Mouse (Mus musculus) neural tube, embryonic 14.5 days (tissue): ENCODE results near the gene Farp1. TPM values are rescaled to one million over a fixed set of nuclear protein-coding genes. Genes with fewer than 3 reads are reported as not detected.

Source experiments
- ATAC-seq: fragments of 200-750 bp; cut with Nextera tagmentation; 2 replicates; pipeline ENCODE4 v1.8.0; 2017; ENCODE audit warnings: low read depth, mild to moderate bottlenecking, moderate TSS enrichment, moderate library complexity
- H3K27ac ChIP-seq: fragments of 300-500 bp; sonication (generic); 2 replicates; pipeline ENCODE4 v1.5.1; 2014; ENCODE audit warnings: low read depth, mild to moderate bottlenecking, control low read depth, low read length, moderate library complexity, mixed read lengths
- H3K27me3 ChIP-seq: fragments of 300-500 bp; sonication (generic); 2 replicates; pipeline ENCODE4 v1.6.1; 2014; ENCODE audit warnings: low read length; ENCODE audit not compliant: control insufficient read depth, insufficient read depth
- H3K36me3 ChIP-seq: fragments of 300-500 bp; sonication (generic); 2 replicates; pipeline ENCODE4 v1.6.1; 2014; ENCODE audit warnings: low read length, mixed read lengths; ENCODE audit not compliant: control insufficient read depth, insufficient read depth
- H3K4me1 ChIP-seq: fragments of 300-500 bp; sonication (generic); 2 replicates; pipeline ENCODE4 v1.6.1; 2014; ENCODE audit warnings: low read length; ENCODE audit not compliant: control insufficient read depth, insufficient read depth
- H3K4me2 ChIP-seq: fragments of 300-500 bp; sonication (generic); 2 replicates; pipeline ENCODE4 v1.6.1; 2014; ENCODE audit warnings: mild to moderate bottlenecking, low read depth, low read length, control low read depth
- H3K4me3 ChIP-seq: fragments of 300-500 bp; sonication (generic); 2 replicates; pipeline ENCODE4 v1.5.1; 2014; ENCODE audit warnings: low read depth, low read length, control low read depth, mixed read lengths
- H3K9ac ChIP-seq: fragments of 300-500 bp; sonication (generic); replicated peaks from 2 replicates; pipeline ENCODE4 v1.6.1; 2014; ENCODE audit warnings: low read depth, mild to moderate bottlenecking, control low read depth, low read length, mixed read lengths
- H3K9me3 ChIP-seq: fragments of 300-500 bp; sonication (generic); 2 replicates; pipeline ENCODE4 v1.6.1; 2016; ENCODE audit warnings: low read length; ENCODE audit not compliant: control insufficient read depth
- WGBS: fragments of 180-500 bp; shearing (Covaris S2); extraction: QIAGEN DNeasy Blood & Tissue Kit; methylation state at CpG from one replicate; pipeline ENCODE4 v1.1.7; 2014; 5-methylcytosine and 5-hydroxymethylcytosine counted together
- polyA plus RNA-seq: library from polyadenylated mRNA; unstranded; fragments of >200 nt; fragmentation: Nextera tagmentation; extraction: Ambion mirVana; gene quantifications from 2 replicates; pipeline ENCODE4 v1.2.1, GENCODE M21; 2014

Farp1 gene
- polyA plus RNA-seq, 1 experiment from 2014 or later, result 34.9 TPM

DNA sequence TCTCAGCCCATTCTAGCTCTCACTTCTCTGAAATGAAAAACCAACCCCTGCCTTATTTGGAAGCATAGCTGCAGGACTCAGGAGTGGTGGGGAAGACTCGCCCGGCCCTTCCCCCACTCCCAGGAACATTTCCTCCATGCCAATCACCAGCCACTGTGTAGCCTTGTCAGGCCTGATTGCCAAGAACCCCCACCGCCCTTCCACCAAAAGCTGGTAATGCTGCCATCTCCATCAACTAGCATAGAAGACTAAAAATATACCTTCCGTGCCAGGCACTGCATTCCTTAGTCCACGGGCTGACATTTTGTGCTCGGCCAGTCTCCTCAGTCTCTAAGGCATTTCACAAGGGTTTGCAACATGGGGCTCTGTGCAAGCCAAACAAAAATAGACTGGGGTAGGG, 235.5 kb downstream of the Farp1 start:
- Histone ChIP-seq H3K27me3 (no peaks in the 10 kb centered on the region), H3K36me3 (peaks cover 4% of the 10 kb centered on the region; the same call in 1 of the 2 replicates), H3K9ac (no peak overlapping the region), H3K27ac (no peak overlapping the region), H3K9me3 (no peaks in the 10 kb centered on the region), H3K4me1 (no peaks in the 10 kb centered on the region), H3K4me2 (no peak overlapping the region), H3K4me3 (no peak overlapping the region)
- no peak for ATAC-seq
- WGBS, result 87% methylated on average over 6 of the region's 6 CpGs

- H3K4me2 ChIP-seq, result no peak overlapping the region
- H3K27me3 ChIP-seq, result no peaks in the 10 kb centered on the region
- H3K27ac ChIP-seq, result no peak overlapping the region
- no peak for ATAC-seq
- H3K36me3 ChIP-seq, result peaks cover 10% of the 10 kb centered on the region; the same call in 1 of the 2 replicates
- WGBS, result 83% methylated on average over 12 of the region's 12 CpGs
- H3K4me3 ChIP-seq, result no peak overlapping the region
- H3K9me3 ChIP-seq, result no peaks in the 10 kb centered on the region
- no peaks in the 10 kb centered on the region for H3K4me1 ChIP-seq
- no peak overlapping the region for H3K9ac ChIP-seq
Observed at GRCm38 (mm10) chr14:121274985-121275384, 240.0 kb downstream of the Farp1 start.

DNA sequence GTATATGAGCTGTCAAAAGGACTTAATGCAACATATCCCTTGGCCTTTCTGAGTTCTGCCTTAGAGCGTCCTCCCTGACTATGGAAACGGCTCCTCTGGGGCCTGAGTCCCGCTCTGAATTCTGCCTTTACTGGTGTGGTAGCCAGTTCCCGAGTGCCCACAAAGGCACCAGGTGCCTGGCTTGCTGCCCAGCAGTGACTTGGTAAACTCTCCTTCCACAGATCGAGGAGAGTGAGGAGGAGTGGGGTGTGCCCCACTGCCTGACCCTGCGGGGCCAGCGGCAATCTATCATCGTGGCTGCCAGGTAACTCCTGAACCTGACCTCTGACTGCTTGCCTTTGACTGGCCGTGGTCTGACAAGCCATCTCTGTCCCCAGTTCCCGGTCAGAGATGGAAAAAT, 241.0 kb downstream of the Farp1 start:
- no peaks in the 10 kb centered on the region for H3K27me3 ChIP-seq
- no peaks in the 10 kb centered on the region for H3K9me3 ChIP-seq
- no peak for ATAC-seq
- no peak overlapping the region for H3K9ac ChIP-seq
- no peak overlapping the region for H3K4me2 ChIP-seq
- WGBS, result 75% methylated on average over 10 of the region's 10 CpGs
- no peak overlapping the region for H3K27ac ChIP-seq
- peaks cover 10% of the 10 kb centered on the region; the same call in 1 of the 2 replicates for H3K36me3 ChIP-seq
- no peak overlapping the region for H3K4me3 ChIP-seq
- H3K4me1 ChIP-seq, result no peaks in the 10 kb centered on the region

DNA sequence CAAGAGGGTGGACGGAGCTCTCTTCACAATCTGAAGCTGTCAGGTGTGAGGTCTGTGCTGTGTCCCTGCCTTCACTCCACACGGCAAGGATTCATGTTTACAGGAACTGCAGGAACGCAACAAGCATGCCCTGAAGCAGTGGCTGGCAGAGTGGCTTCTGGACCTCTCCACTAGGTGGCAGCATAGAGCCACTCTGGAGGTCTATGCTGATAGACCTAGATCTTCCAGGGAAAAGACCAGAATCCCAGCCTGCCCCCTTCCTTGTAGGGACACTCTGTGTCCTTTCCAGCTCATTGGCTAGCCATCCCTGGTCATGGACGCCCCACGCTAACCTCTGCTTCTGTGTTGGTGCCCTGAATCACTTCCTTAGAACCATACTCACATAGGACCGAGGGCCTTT, 244.1 kb downstream of the Farp1 start:
- Histone ChIP-seq H3K27me3 (no peaks in the 10 kb centered on the region), H3K9ac (no peak overlapping the region), H3K4me2 (no peak overlapping the region), H3K27ac (no peak overlapping the region), H3K36me3 (peaks cover 30% of the 10 kb centered on the region), H3K4me1 (no peaks in the 10 kb centered on the region), H3K9me3 (no peaks in the 10 kb centered on the region), H3K4me3 (no peak overlapping the region)
- ATAC-seq, result peak; percentile 85
- 38% methylated on average over 6 of the region's 6 CpGs for WGBS

DNA sequence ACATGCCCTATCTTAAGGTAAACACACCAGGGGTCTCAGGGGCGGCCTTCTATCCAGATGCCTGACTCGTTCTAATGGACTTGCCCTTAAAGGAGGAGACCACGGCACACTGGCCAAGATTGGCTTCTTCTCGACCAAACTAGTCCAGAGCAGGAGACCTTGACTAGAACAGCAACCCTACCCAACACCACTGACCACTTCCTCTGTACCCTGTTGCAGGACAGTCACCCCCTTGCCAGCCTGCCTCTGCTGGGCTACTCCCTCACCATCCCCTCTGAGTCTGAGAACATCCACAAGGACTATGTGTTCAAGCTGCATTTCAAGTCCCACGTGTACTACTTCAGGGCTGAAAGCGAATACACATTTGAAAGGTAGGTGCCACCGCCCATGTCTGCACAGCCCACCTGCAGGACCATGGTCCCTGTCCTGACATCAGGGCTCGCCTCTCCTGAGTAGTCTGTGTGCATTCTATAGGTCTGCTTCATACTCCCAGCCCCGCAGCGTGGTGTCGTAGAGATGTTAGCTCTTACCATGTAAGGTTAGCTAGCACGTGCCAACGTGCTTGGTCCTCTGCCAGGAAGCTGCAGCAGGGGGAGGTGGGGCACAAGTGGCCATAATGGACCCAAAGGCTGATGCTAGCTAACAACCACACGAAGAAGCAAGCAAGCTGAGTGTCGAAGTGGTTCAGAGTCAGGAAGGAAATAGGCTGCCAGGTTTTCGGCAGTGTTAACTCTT, 245.8 kb downstream of the Farp1 start:
- peaks cover 30% of the 10 kb centered on the region for H3K36me3 ChIP-seq

GRCm38 (mm10) chr14:121281336-121281710, 246.3 kb downstream of the Farp1 start:
- Histone ChIP-seq H3K36me3 (peaks cover 32% of the 10 kb centered on the region), H3K4me2 (no peak overlapping the region), H3K9me3 (no peaks in the 10 kb centered on the region), H3K27ac (no peak overlapping the region), H3K27me3 (no peaks in the 10 kb centered on the region), H3K9ac (no peak overlapping the region), H3K4me3 (no peak overlapping the region), H3K4me1 (no peaks in the 10 kb centered on the region)
- no peak for ATAC-seq

More for the DNA sequence above, 245.8 kb downstream of the Farp1 start:
- no peak overlapping the region for H3K4me3 ChIP-seq
- no peak overlapping the region for H3K9ac ChIP-seq
- H3K9me3 ChIP-seq, result no peaks in the 10 kb centered on the region
- no peak overlapping the region for H3K27ac ChIP-seq
- no peaks in the 10 kb centered on the region for H3K4me1 ChIP-seq
- no peak for ATAC-seq
- no peak overlapping the region for H3K4me2 ChIP-seq
- 83% methylated on average over 16 of the region's 16 CpGs for WGBS
- H3K27me3 ChIP-seq, result no peaks in the 10 kb centered on the region

DNA sequence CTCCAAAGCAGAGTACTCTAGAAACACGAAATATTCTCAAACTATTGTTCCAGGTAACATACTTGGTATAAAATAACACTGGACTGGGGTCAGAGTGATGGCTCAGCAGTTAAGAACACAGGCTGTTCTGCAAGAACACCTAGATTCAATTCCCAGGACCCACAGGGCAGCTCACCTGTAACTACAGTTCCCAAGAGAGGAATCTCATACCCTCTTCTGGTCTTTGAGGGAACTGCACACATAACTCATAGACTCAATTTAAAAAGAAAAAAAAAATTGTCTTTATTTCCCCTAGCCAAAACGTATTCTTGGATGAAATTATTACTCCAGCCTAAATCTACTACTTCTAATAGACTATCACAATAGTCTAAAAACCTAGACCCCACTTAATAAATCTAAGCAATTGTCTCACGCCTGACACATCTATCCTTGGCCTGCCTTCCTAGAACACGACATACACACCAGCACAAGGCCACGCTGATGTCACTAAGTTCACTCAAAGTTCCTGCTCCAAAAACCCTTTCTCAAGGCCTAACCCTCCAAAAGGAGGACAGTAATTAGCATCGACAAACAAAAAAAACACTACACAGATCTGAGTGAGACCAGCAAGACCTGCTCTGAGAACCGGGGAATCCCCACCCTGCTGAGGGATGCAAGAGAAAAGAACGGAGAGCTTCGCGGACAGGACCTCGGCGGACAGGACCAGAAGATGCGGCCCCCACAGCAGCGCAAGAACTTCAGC, 250.6 kb downstream of the Farp1 start:
- Histone ChIP-seq H3K4me2 (no peak overlapping the region), H3K4me3 (no peak overlapping the region), H3K27me3 (no peaks in the 10 kb centered on the region), H3K36me3 (peaks cover 30% of the 10 kb centered on the region), H3K9ac (no peak overlapping the region), H3K27ac (no peak overlapping the region), H3K4me1 (no peaks in the 10 kb centered on the region), H3K9me3 (no peaks in the 10 kb centered on the region)
- no peak for ATAC-seq
- WGBS, result 94% methylated on average over 14 of the region's 14 CpGs

GRCm38 (mm10) chr14:121291881-121292280, 256.9 kb downstream of the Farp1 start:
- H3K27ac ChIP-seq, result no peak overlapping the region
- no peak overlapping the region for H3K4me3 ChIP-seq
- H3K9ac ChIP-seq, result no peak overlapping the region
- no peaks in the 10 kb centered on the region for H3K4me1 ChIP-seq
- H3K4me2 ChIP-seq, result no peak overlapping the region
- no peaks in the 10 kb centered on the region for H3K27me3 ChIP-seq
- no peaks in the 10 kb centered on the region for H3K9me3 ChIP-seq
- WGBS, result 88% methylated on average over 8 of the region's 8 CpGs
- no peak for ATAC-seq
- peaks cover 24% of the 10 kb centered on the region for H3K36me3 ChIP-seq

DNA sequence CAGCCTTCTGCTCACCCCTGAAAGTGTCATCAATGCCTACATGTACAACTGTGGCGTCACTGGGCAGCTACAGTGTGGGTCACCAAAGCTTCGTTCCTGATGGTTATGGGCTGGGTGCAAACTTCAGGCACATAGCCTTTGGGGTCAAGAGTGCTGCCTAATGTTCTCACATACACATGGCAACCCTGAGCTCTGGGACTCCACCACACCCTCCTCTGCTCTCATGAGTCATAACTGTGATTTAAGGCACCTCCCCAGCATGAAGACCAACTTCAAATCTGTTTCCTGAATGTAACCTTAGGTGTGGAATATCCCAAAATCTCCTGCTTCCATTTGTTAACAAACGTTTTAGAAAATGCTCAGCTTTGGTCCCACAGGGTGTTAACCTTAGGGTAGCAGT, 257.4 kb downstream of the Farp1 start:
- Histone ChIP-seq H3K4me3 (no peak overlapping the region), H3K9me3 (no peaks in the 10 kb centered on the region), H3K9ac (no peak overlapping the region), H3K27me3 (no peaks in the 10 kb centered on the region), H3K4me1 (no peaks in the 10 kb centered on the region), H3K27ac (no peak overlapping the region), H3K36me3 (peaks cover 24% of the 10 kb centered on the region), H3K4me2 (no peak overlapping the region)
- ATAC-seq, result no peak
- WGBS, result 89% methylated on average over 3 of the region's 3 CpGs
